Mouse (Mus musculus) ZHBTc4 (cell line): Measurements from ENCODE around the gene Sez6l.
A peak's percentile ranks its signal among the peaks of the same experiment; 100 is the strongest.

ENCODE experiments used
- DNase-seq: peaks from one replicate; pipeline ENCODE4 v3.0.0-alpha.2; 2011; ENCODE audit warnings: low read depth, low spot score

Gene Sez6l

DNA sequence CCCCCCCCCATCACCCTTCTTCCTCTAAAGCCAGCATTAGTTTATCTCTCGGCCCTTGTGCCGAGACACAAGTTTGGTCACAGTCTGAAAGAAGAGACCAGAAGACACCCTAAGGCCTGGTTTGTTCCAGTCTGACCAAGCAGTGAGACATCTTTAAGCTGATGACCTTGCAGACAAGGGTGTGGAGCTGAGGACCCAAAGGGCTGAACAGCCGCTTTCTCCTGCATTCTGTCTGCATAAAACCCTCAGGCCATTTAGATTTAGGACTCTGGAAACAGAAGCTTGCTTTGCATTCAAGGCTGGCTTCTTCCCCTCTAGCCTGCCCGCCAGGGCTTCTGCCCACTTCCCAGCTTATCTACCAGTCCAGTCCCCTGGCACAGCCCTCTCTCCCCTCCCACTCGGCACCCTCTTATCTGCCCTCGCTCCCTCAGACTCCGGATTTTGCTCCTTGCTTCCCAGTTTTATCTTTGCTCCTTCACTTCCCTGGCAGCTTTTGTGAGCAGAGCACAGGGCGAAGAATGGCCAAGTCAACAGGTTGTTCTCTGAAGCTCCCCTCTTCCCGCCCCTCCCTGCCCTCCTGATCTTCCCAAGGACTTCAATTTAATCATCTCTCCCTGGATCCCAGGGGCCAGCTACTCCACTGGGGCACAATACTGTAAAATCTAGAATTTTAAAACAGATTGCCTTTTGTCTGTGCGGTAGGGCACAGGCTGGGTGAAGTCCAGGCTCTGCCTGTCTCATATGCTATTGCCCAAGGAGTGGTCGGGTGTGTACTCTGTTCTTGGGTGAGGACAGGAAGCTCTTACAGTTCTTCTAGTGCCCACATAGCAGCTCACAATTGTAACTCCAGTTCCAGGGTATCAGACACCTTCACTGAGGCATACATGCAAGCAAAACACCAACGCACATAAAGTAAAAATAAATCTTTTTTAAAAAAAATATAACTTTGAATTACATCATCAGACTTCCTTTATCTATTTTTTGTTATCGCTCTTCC, 77.8 kb downstream of the Sez6l start:
- DNase-seq = peak; percentile 86

GRCm38 (mm10) chr5:112496753-112497369, 80.1 kb downstream of the Sez6l start:
- DNase-seq = no peak

GRCm38 (mm10) chr5:112493492-112493891, 83.5 kb downstream of the Sez6l start:
- DNase-seq = peak; percentile 90

DNA sequence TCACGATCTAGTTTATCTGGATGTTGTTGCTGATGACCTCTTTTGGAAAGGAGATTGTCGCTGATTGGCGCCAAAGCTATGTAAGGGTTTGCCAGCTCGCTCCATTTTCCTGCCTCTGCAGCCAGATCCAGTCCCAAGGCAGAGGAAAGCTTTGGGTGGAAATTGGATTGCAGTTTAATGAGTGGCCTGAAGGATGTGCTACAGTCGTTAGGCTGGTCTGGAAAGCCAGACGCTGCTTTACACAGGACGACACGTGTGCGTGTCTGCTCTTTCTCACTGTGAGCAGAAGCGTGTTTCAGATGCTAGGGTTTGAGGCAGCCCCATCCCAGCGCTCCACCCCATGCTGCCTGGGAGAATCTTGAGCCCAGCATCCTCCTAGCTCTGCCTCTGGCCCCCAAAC, 85.5 kb downstream of the Sez6l start:
- DNase-seq = peak; percentile 70

DNA sequence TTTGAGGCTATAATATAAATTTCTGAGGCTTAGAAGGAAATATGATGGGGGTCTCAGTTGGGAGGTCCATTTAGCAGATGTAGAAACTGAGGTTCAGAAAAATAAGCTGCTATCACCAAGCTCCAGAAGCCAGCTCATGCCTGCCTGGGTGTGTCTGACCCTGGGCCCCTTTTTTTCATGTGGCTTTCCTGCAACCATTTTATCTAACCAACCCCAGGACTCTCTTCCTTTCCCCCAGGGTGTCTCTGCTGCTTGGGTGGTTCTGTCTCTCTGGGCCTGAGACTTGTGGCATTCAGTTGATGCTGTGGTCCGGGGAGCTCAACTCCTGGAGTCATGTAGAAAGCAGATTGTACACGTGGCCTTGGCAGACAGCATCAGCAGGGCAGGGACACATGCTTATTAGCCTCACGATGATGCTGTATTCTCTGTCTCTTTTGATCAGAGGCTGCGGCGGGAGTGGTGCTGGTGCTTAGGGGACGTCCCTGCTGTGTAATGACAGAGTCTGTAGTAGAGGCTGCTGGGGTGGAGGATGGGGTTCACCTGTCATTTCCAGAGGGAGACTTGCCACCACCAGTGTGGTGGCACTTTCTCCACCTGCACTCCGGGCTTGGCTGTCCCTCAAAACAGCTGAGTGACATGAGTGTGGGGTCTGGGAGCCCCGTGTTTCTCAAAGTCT, 88.7 kb downstream of the Sez6l start:
- DNase-seq = no peak

GRCm38 (mm10) chr5:112487504-112487903, 89.5 kb downstream of the Sez6l start:
- DNase-seq = no peak

GRCm38 (mm10) chr5:112486415-112486814, 90.6 kb downstream of the Sez6l start:
- no peak for DNase-seq

GRCm38 (mm10) chr5:112484924-112485715, 91.9 kb downstream of the Sez6l start:
- peak; percentile 51 for DNase-seq

DNA sequence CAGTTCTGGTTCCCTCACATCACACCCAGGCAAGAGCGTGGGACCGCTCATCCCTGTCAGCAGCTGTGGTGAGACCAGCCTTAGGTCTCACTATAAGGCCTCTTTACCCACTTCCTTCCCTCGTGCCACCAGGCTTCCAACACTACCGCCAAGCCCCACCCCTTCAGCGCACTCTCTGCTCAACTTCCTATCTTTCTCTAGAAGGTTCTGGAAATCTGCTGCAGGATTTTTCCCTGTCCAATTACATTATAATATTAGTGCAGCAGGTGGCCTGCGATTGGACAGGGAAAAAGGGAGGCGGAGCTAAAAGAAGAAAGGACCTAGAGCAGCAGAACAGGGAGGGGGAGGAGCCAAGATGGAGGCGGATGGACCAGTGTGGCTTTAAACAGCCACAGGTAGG, 94.0 kb downstream of the Sez6l start:
- DNase-seq = peak; percentile 66

- no peak for DNase-seq
Measured at GRCm38 (mm10) chr5:112482551-112482950, 94.4 kb downstream of the Sez6l start.

GRCm38 (mm10) chr5:112481946-112482410, 95.0 kb downstream of the Sez6l start:
- DNase-seq = no peak

DNA sequence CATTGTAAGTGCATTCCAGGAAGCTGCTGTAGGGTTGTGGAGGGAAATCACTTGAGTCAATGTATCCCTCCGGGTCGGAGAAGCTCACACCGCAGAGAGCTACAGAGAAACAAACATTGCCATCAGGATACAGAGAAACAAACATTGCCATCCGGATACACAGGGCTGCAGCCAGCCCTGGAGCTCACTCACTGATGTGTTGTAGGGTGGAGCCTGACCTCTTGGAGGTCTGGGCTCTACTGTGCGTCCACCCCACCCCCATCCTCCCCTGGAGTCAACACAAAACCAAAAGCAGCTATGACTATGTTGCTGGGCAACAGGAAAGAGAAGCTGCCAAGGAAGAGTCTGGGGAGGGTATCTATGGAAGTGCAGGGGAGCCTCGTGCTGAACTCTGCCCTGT, 103.5 kb downstream of the Sez6l start:
- DNase-seq = peak; percentile 46

DNA sequence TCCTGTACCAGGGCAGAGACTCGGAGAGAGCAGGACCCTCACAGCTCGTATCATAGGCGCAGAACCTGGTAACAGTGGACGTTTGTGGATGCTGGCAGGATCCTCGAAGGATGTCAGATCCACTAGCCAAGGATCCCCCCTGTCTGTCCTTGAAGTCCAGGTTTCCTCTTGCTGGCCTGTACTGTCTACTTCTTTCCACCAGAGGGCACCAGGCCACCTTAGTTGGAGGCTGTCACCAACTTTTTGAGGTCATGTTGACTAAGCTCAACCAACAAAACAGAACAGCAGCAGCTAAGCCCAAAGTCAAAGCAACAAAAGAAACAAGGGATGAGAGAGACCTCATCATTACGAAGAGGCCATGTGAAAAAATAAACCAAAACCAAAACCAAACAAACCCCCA, 106.8 kb downstream of the Sez6l start:
- peak; percentile 83 for DNase-seq

- peak; percentile 78 for DNase-seq
Measured at GRCm38 (mm10) chr5:112468986-112469581, 107.9 kb downstream of the Sez6l start.

GRCm38 (mm10) chr5:112466331-112466730, 110.7 kb downstream of the Sez6l start:
- no peak for DNase-seq

GRCm38 (mm10) chr5:112459903-112460302, 117.1 kb downstream of the Sez6l start:
- no peak for DNase-seq

GRCm38 (mm10) chr5:112454966-112455555, 121.9 kb downstream of the Sez6l start:
- peak; percentile 51 for DNase-seq

- DNase-seq = no peak
Measured at GRCm38 (mm10) chr5:112453088-112453487, 123.9 kb downstream of the Sez6l start.

DNA sequence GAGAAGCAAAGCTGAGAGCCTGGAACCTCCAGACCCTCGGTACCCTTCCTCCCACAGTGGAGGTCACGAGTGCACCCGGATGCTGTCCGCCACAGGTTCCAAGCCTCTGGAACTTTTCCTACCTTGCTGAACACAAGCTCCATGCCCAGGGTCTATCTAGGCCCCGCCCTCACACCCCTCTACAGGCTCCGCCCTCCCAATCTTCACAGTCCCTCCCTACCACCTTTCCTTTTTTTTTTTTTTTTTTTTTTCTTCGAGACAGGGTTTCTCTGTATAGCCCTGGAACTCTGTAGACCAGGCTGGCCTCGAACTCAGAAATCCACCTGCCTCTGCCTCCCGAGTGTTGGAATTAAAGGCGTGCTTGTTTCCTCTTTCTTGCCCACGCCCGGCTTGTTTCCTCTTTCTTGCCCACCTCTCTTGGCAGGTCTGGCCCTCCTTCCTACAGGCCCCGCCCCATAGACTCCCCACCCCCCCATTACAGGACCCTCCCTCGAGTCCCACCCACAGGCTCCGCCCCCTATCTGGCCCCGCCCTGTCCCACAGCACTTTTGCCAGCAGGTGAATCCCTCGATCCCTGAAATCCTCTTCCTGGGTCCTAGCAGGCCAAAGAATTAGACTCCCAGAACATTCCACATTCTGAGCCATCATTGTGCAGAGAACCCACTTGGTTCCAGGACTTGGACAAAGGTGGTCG, 128.1 kb downstream of the Sez6l start, which contains the start of gene Gm6588:
TSS of gene Gm6588 (plus strand) at position 680 of the 694 bp plus-strand sequence.
- peak; percentile 76 for DNase-seq

DNA sequence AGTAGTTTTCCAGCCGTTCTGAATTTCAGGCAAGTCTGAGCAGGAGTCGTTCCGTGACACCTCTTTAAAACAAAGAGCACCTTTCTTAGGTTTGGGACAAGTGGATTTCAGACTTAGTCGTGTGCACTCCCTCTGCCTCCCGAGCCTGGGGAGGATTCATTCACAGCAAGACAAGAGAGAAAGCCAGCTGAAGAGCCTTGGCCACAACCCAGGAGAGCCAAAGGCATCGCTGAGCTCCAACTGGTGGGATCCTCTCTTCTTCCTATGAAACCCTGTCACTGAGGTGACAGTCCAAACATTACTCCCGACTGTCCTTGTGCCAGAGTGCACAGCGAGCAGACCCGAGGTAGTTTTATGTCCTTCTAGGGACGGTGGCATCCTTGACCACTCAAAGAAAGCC, 138.4 kb downstream of the Sez6l start:
- DNase-seq = no peak
